Mouse (Mus musculus) forebrain, embryonic 13.5 days (tissue): ENCODE measurements around the gene Gm17720. TPM values are rescaled to one million over a fixed set of nuclear protein-coding genes. Genes with fewer than 3 reads are reported as not detected.
"Not testable (repeated sequence)": the region's sequence is repeated elsewhere in the genome, so short reads cannot be mapped to it uniquely, and the experiment has no call there.

ENCODE experiments used
- ATAC-seq: fragments of 200-750 bp; cut with Nextera tagmentation; 2 replicates; pipeline ENCODE4 v1.8.0; 2017
- H3K27ac ChIP-seq: fragments of 300-500 bp; sonication (generic); 2 replicates; pipeline ENCODE4 v1.5.1; 2015; ENCODE audit warnings: inconsistent platforms, mild to moderate bottlenecking, moderate library complexity
- H3K27me3 ChIP-seq: fragments of 300-500 bp; sonication (generic); 2 replicates; pipeline ENCODE4 v1.6.1; 2015; ENCODE audit warnings: mild to moderate bottlenecking, inconsistent platforms
- H3K36me3 ChIP-seq: fragments of 300-500 bp; sonication (generic); 2 replicates; pipeline ENCODE4 v1.6.1; 2015; ENCODE audit warnings: mild to moderate bottlenecking, inconsistent platforms; ENCODE audit not compliant: poor library complexity, severe bottlenecking
- H3K4me1 ChIP-seq: fragments of 300-500 bp; sonication (generic); 2 replicates; pipeline ENCODE4 v1.6.1; 2015; ENCODE audit warnings: inconsistent platforms
- H3K4me2 ChIP-seq: fragments of 300-500 bp; sonication (generic); 2 replicates; pipeline ENCODE4 v1.6.1; 2015; ENCODE audit warnings: inconsistent platforms, mild to moderate bottlenecking, moderate library complexity
- H3K4me3 ChIP-seq: fragments of 300-500 bp; sonication (generic); 2 replicates; pipeline ENCODE4 v1.5.1; 2015; ENCODE audit warnings: mild to moderate bottlenecking, inconsistent platforms
- H3K9ac ChIP-seq: fragments of 300-500 bp; sonication (generic); 2 replicates; pipeline ENCODE4 v1.6.1; 2015; ENCODE audit warnings: mild to moderate bottlenecking, inconsistent platforms
- H3K9me3 ChIP-seq: fragments of 300-500 bp; sonication (generic); replicated peaks from 2 replicates; pipeline ENCODE4 v1.6.1; 2016; ENCODE audit warnings: inconsistent platforms
- WGBS: fragments of 180-500 bp; shearing (Covaris S2); methylation state at CpG from one replicate; pipeline ENCODE4 v1.1.7; 2015; 5-methylcytosine and 5-hydroxymethylcytosine counted together
- polyA plus RNA-seq: library from polyadenylated mRNA; unstranded; fragments of >200 nt; fragmentation: Nextera tagmentation; extraction: Ambion mirVana; gene quantifications from 2 replicates; pipeline ENCODE4 v1.2.1, GENCODE M21; 2015

The Gm17720 gene
- polyA plus RNA-seq, 1 experiment from 2014 or later: not detected

DNA sequence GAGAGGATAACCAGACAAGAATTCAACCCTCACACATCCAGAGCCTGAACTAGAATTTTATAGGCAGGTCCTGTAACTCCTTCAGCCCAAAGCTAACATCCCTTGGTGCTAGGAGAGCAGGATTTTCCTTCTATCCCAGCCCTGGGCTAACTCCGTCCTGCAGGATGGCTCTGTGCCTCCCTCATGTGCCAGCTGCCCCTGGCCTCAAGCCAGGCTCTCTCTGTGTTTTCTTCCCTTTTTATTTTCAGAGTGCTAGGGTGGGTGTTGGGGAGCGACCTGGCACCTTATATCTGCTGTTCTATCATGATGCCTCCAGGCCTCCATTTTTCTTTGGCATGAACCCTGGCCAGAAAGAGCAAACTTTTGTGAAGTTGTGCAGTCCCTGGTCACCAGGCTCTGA lies 66.4 kb downstream of the Gm17720 start:
- Histone ChIP-seq H3K9ac (no peak overlapping the region), H3K4me3 (no peak overlapping the region), H3K36me3 (no peaks in the 10 kb centered on the region), H3K27me3 (no peaks in the 10 kb centered on the region), H3K9me3 (no peaks in the 10 kb centered on the region), H3K4me2 (no peak overlapping the region), H3K27ac (no peak overlapping the region), H3K4me1 (peaks cover 13% of the 10 kb centered on the region)
- no peak for ATAC-seq
- WGBS: 54% methylated on average over 2 of the region's 2 CpGs

DNA sequence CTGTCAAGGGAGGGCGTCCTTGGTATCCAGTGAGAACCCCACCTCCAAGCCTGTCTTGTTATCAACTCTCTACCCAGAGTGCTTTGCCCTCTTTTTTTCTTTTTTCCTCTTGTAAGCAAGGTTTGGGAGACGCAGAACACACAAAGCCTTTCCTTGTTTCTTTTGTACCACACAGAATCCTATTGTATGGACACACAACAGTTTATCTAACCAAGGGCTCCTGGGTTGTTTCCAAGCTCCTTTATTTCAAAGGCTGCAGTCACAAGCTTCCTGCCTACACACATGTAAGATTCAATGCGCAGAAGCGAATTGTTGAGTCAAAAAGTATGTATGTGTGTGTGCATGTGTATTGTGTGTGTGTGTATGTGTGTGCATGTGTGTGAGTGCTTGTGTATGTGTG lies 68.2 kb downstream of the Gm17720 start:
- peaks cover 13% of the 10 kb centered on the region for H3K4me1 ChIP-seq
- 51% methylated on average over 4 of the region's 4 CpGs for WGBS
- no peak overlapping the region for H3K9ac ChIP-seq
- H3K4me3 ChIP-seq: no peak overlapping the region
- no peak for ATAC-seq
- H3K36me3 ChIP-seq: no peaks in the 10 kb centered on the region
- H3K27ac ChIP-seq: no peak overlapping the region
- H3K9me3 ChIP-seq: no peaks in the 10 kb centered on the region
- no peaks in the 10 kb centered on the region for H3K27me3 ChIP-seq
- H3K4me2 ChIP-seq: no peak overlapping the region

GRCm38 (mm10) chr8:110033771-110034170 lies 68.8 kb downstream of the Gm17720 start:
- not testable (repeated sequence) for H3K9me3 ChIP-seq, H3K4me2 ChIP-seq, H3K36me3 ChIP-seq, H3K4me3 ChIP-seq, ATAC-seq, H3K27ac ChIP-seq, H3K27me3 ChIP-seq, H3K9ac ChIP-seq
- 27% methylated on average over 8 of the region's 8 CpGs for WGBS
- peaks cover 13% of the 10 kb centered on the region for H3K4me1 ChIP-seq

Other genes starting within 250 kb of the Gm17720 start
- gene Phlpp2, start 234.2 kb downstream of the Gm17720 start, polyA plus RNA-seq: 3.1 and 3.4 TPM in 2 replicates
- 1.0 and 1.5 TPM in 2 replicates for gene Marveld3, start 140.6 kb downstream of the Gm17720 start, polyA plus RNA-seq
- gene Tat, start 112.3 kb downstream of the Gm17720 start, polyA plus RNA-seq: not detected in 2 replicates
- not detected in 2 replicates for gene Chst4, start 63.0 kb downstream of the Gm17720 start, polyA plus RNA-seq
- gene Zfp612, start 23.0 kb downstream of the Gm17720 start, polyA plus RNA-seq: 17.7 and 19.9 TPM in 2 replicates
- gene Gm21964, start 1.5 kb downstream of the Gm17720 start, polyA plus RNA-seq: not detected in 2 replicates
- gene Calb2, start 65.5 kb upstream of the Gm17720 start, polyA plus RNA-seq: 49.9 and 60.7 TPM in 2 replicates
- 10.2 and 12.7 TPM in 2 replicates for gene Cmtr2, start 112.9 kb upstream of the Gm17720 start, polyA plus RNA-seq
- 0.31 and 0.47 TPM in 2 replicates for gene Hydin, start 164.2 kb upstream of the Gm17720 start, polyA plus RNA-seq